Mouse (Mus musculus) cerebellum, adult 2 months (tissue): ENCODE results near the gene Camsap2.

Source experiments
- CTCF ChIP-seq: fragments of 200-500 bp; IDR thresholded peaks from 2 replicates; pipeline ENCODE4 v1.5.1; 2011; ENCODE audit warnings: low read depth, mild to moderate bottlenecking, control low read depth, low read length, moderate library complexity, borderline replicate concordance; ENCODE audit not compliant: insufficient read depth
- POLR2A ChIP-seq: fragments of 200-500 bp; IDR thresholded peaks from 2 replicates; pipeline ENCODE4 v1.6.1; 2011; ENCODE audit warnings: low read length, control low read depth, borderline replicate concordance; ENCODE audit not compliant: insufficient read depth

- TF ChIP-seq CTCF (no peak), POLR2A (no peak)
These were observed 34.3 kb upstream of the Camsap2 start for GRCm38 (mm10) chr1:136380161-136380560.
